Mouse (Mus musculus) Patski (cell line): ENCODE measurements at regions not wholly inside any gene's neighbourhood (a gene's known extent, or its start where the extent isn't known, plus 50 kb on each side); places are given as distances from the start of the nearest gene placed in this dataset.
"Not testable (repeated sequence)": the region's sequence is repeated elsewhere in the genome, so short reads cannot be mapped to it uniquely, and the experiment has no call there.

Source experiments
- ATAC-seq: fragments of 100-300 bp; one replicate; pipeline ENCODE4 v1.8.0; 2021
- CTCF ChIA-PET: fragments of 350-600 bp; sonication (Branson Sonifier 250); formaldehyde crosslinking; loops from one replicate; lab custom pipeline; 2022; ENCODE audit warnings: inconsistent platforms; lab: Charles Lee
- POLR2A ChIA-PET: fragments of 350-600 bp; sonication (Branson Sonifier 250); formaldehyde crosslinking; loops from one replicate; lab custom pipeline; 2022; ENCODE audit warnings: antibody characterized with exemption, inconsistent platforms; lab: Charles Lee
- DNase-seq: peaks from one replicate; pipeline ENCODE4 v3.0.0-alpha.2; 2011; ENCODE audit warnings: low read depth, low spot score
- H3K27me3 ChIP-seq: fragments of 371-371 bp; one replicate; pipeline ENCODE4 v1.5.1; 2021
- CTCF ChIP-seq: fragments of 100-300 bp; IDR thresholded peaks from one replicate; pipeline ENCODE4 v1.5.1; 2021
- in situ Hi-C: fragments of 300-500 bp; cut with MboI; formaldehyde crosslinking; loops from 3 replicates; pipeline ENCODE4 v1.11.1; 2018; ENCODE audit warnings: low pct_unique_long_range_greater_than_20kb, mixed read lengths

DNA sequence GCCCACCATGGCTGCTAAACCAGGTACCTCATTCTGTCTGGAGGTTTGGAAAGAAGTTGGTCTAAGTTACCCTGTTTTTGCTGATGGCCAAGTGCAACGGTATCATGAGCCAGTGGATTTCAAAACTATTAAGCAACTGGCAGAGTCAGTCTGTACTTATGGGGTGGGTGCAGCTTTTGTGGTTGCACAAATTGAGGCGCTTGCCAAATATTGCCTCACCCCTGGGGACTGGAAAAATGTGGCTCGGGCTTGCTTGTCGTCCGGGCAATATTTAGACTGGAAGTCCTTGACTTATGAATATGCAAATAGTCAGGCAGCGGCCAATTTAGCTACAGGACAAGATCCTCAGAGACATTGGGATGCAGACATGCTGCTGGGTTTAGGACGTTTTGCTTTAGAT is 110.2 kb downstream of the Olfr164 start:
- ATAC-seq (no peak), DNase-seq (no peak)
- POLR2A ChIA-PET, result no interaction called here
- in situ Hi-C loops, result no loop called here
- H3K27me3 ChIP-seq, result no peaks in the 10 kb centered on the region
- no peak for TF ChIP-seq CTCF
- CTCF ChIA-PET, result no interaction called here

DNA sequence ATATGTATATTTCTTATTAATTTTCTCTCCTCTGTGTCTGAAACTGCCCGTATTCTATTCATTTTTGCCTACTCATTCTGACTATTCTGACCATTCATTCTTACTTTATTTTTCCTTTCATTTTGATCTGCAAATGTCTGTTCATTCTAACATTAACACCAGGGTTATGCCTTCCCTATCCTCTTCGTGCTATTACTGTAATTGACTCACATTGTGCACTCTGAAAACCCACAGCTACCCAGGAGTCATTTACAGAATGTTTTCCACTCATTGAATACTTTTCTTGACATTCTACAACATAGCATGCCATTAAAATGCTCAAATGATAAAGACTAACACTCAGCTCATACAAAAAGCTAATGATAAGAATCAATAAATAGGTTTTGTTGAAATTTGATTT is 112.9 kb downstream of the Olfr164 start:
- TF ChIP-seq CTCF, result no peak
- CTCF ChIA-PET, result no interaction called here
- DNase-seq, result no peak
- POLR2A ChIA-PET, result no interaction called here
- in situ Hi-C loops, result no loop called here
- no peak for ATAC-seq
- H3K27me3 ChIP-seq, result no peaks in the 10 kb centered on the region

DNA sequence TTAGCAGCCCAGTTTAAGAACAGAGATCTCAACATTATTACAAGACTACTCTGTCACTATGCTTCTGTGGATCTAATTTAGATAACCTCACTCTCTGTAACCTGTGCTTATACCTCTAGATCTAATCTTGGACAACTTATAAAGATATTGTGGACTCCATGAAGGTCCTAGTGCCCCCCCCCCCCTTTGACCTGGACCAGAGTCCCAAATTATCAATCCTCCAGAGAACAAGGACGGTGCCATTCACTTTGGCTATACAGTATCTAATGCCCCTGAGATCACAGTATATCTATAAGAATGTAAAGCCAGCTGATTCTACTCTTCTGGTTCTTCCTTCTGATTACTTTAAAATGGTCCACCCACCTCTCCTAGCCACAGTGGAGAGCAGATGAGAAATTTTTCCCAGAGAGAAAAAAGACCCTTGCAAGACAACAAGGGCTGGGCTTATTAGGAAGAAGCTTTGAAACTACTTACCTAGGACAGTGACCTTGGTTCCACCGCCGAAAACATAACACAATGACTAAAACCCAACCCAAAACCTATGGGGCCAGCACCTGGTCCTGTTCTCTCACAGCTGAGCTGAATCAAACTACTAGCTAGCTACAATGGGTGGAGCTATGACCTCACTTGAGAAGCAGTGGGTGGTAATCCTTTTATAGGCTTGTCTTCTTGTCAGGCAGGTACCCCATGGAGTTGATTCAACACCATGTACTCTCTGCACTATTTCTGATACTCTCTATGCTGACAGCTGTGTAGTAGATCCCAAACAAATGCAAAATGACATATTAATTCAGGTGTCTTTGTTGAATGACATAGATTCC is 113.9 kb downstream of the Olfr164 start:
- DNase-seq, result no peak
- in situ Hi-C loops, result no loop called here
- TF ChIP-seq CTCF, result no peak

DNA sequence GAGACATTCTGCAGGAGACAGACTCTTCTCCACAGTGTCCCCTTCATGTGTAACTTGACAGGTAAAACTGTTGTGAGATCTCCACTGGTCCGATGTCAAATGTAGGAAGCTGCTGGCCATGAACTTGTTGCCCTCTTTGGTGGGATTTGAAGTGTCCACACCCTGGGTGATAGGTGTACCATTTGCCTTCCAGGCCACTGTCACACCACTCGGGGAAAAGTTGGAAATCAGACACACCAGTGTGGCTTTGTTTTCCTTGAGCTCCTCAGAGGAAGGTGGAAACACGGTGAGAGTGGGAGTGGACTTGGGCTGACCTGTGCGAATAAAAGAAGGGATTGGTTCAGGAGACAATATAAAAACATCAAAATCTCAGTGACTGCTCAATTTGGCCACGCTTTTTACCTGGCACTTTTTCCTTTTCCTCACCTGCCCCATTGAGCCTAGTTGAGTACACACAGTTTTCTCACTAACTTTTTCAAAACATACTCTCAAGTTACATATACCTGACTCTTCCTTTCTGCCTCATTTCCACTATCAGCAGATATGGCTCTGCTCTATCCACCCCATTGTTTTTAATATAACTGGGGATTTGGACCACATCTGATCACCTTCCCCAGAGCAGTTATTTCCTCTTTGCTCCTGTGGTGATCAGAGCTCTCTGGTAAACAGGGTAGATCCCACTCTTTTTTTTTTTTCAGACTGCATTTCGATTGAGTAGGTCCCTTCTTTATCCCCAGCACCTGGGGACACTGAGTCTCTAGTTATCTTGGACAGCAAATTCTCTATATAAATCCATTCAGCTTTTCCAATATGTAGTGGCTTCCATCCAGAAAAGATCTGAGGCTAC is 115.1 kb downstream of the Olfr164 start:
- no peak for ATAC-seq
- in situ Hi-C loops, result no loop called here
- CTCF ChIA-PET, result no interaction called here
- no peak for DNase-seq
- no peaks in the 10 kb centered on the region for H3K27me3 ChIP-seq
- no peak for TF ChIP-seq CTCF
- POLR2A ChIA-PET, result no interaction called here

More for the DNA sequence above, 113.9 kb downstream of the Olfr164 start:
- ChIA-PET POLR2A (no interaction called here), CTCF (no interaction called here)
- no peak for ATAC-seq
- H3K27me3 ChIP-seq, result no peaks in the 10 kb centered on the region

DNA sequence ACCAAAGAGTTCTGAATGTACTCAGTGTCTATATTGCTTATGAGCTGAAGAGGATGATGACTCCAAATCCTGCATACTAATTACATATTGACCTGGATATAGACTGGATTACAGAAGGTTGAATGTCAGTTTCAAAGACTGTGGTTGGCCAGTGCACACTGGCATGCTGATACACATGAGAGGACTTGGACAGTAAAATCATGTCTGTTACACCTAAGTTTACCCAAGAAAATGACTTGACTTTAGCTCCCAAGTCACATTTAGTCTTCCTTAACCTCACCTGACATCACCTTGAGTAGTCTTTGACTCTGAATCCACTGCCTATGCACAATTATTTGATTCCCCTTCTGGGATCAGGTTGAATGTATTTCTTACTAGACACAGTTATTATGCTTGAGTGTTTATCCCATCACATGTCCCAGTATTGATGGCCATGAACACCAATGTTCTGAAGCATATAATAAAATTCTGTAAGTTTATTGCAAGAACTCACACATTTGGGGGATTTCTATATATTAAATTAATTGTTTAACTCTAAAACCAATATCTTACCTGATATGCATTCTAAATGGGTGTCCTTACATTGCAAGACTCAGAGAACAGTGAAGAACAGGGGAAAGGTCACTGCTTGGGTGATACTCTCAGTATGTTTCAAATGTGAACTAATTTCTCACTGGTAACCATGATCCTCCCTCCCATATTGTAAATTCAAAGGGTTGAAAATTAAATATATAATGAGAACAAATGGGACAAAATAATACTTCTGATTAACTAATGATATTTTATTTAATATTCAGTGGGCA is 116.0 kb downstream of the Olfr164 start:
- DNase-seq, result no peak
- CTCF ChIA-PET, result no interaction called here
- H3K27me3 ChIP-seq, result no peaks in the 10 kb centered on the region
- no peak for TF ChIP-seq CTCF
- POLR2A ChIA-PET, result no interaction called here
- no peak for ATAC-seq
- in situ Hi-C loops, result no loop called here

DNA sequence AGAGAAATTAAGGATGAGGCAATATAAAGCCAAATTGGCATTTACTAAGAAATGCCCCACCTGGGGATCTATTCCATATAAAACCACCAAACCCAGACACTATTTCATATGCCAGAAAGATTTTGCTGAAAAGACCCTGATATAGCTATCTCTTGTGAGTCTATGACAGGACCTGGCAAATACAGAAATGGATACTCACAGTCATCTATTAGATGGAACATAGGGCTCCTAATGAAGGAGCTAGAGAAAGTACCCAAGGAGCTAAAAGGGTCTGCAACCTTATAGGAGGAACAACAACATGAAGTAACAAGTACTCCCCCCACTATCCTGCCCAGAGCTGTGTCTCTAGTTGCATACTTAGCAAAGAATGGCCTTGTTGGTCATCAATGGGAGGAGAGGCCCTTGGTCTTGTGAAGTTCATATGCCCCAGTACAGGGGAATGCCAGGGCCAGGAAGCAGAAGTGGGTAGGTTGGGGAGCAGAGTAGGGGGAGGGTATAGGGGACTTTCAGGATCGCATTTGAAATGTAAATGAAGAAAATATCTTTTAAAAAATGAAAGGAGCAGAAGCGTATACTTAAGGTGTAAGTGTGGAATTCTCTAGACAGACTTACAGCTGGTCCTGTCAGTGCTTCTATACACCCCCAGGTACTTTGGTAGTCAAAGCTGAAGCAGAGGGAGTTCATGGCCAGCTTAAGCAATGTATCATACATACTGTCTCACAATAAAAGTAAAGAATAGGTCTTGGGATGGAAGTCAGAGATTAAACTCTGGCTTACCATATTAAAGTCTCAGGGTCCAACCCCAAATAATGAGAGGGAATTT is 128.2 kb downstream of the Olfr164 start:
- ChIA-PET POLR2A (no interaction called here), CTCF (no interaction called here)
- in situ Hi-C loops, result no loop called here
- ATAC-seq (no peak), DNase-seq (no peak)
- no peak for TF ChIP-seq CTCF
- H3K27me3 ChIP-seq, result no peaks in the 10 kb centered on the region

DNA sequence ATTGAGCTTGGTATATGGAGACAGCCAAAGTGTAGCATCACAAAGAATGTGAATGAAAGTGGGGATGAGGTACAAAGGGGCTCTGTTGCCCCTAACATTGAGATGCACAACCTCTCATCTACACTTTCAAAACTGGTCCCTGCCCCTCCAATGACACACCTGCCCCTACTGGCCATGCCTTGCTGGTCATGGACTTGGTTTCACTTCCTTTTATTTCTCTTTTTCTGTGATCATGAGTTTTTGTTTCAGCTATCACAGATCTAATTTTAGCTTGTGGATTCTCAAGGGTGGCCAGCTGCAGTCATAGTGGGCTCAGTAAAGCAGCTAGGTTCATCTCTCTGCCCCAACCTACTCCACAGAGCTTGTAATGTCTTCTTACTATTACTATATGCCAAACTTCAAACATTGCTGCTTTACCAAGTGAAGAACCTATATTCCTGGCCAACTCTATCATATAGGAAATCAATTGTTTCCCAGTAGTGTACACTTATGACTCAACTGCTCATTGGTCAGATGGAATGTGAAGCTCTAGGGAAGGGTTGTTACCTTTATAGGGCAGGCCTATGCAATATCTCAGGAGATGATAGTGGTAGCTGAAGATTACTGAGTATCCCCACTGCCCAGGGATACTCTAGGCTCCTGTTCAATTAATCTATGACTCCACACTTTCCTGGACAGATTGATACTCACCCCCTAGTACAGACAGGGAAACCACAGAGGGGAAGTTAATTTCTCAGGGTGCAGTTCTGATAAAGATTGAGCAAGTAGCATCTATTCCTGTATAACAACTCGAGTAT is 134.5 kb downstream of the Olfr164 start:
- TF ChIP-seq CTCF, result no peak
- H3K27me3 ChIP-seq, result no peaks in the 10 kb centered on the region
- ATAC-seq (no peak), DNase-seq (no peak)
- ChIA-PET POLR2A (no interaction called here), CTCF (no interaction called here)
- in situ Hi-C loops, result no loop called here

DNA sequence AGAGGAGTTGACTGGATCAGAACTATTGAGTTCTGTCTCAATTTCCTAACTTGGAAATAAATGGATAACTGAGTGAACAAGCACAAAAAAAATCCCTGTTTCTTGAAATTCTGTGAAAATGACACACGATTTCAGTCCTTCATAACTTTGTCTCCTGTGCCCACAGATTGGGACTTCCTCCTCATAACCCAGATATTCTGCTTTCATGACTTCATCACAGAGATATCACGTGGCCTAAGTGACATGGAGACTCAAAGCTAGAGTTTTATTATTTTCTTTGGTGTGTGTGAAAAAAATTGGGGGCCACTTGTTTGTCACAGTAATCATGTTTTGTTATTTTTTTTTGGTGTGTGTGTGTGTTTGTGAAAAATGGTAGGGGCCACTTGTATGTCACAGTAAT is 160.8 kb downstream of the Olfr164 start:
- ChIA-PET POLR2A (no interaction called here), CTCF (no interaction called here)
- no peak for TF ChIP-seq CTCF
- no peaks in the 10 kb centered on the region for H3K27me3 ChIP-seq
- ATAC-seq (no peak), DNase-seq (no peak)
- in situ Hi-C loops, result no loop called here

DNA sequence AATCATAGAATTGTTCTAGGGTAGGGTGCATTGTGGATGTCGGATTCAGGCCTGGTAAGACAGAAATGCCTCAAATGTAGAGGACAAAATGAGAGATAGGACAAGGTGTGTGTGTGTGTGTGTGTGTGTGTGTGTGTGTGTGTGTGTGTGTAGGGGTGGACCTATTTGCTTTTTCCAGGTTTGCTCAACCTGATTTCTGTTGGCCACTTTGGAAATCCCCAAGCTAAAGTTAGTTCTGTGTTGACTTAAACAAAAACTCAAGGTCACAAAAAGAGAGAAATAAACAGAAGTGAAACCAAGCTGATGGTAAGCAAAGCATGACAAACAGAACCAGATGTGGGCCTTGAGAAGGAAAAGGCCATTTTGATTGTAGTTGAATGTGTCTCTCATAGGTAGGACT is 161.4 kb downstream of the Olfr164 start:
- ATAC-seq, POLR2A ChIA-PET, in situ Hi-C loops, CTCF ChIA-PET, H3K27me3 ChIP-seq, DNase-seq: not testable (repeated sequence)
